Mouse (Mus musculus) cerebellum, adult 2 months (tissue): ENCODE measurements at regions not wholly inside any gene's neighbourhood (a gene's known extent, or its start where the extent isn't known, plus 50 kb on each side); places are given as distances from the start of the nearest gene placed in this dataset.

Source experiments
- CTCF ChIP-seq: fragments of 200-500 bp; IDR thresholded peaks from 2 replicates; pipeline ENCODE4 v1.5.1; 2011; ENCODE audit warnings: low read depth, mild to moderate bottlenecking, control low read depth, low read length, moderate library complexity, borderline replicate concordance; ENCODE audit not compliant: insufficient read depth
- POLR2A ChIP-seq: fragments of 200-500 bp; IDR thresholded peaks from 2 replicates; pipeline ENCODE4 v1.6.1; 2011; ENCODE audit warnings: low read length, control low read depth, borderline replicate concordance; ENCODE audit not compliant: insufficient read depth

DNA sequence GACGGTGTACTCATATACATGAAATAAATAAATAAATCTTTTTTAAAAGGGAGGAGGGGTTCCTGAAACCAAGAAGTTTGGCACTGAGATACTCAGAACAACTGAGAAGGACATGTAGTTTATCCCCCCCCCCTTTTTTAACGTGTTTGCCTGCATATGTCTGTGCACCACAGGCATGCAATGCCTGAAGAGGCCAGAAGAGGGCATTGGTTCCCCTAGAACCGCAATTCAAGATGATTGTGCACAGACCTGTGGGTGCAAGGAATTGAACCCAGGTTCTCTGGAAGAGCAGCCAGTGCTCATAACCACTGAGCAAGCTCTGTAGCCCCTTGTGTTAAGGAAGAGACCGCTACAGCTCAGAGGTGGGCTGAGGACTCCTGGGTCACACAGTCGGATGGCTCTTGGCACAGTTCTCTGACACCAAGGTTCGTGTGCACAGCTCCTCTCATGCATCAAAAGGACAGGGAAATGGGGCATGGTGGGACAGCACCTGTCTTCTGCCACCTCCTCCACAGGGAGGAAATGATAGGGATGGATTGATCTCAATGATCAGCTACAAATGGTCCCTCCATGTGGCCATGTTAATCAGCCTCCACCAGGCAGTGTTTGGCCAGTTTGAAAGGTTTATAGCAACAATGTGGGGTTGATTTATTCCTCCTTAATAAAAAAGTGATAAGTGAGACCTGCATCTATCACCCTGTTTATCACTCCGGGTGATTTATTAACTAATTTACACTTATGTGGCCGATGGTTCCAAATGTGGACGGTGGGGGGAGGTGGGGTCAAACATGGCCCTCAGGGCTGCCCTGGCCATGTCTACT, 58.5 kb upstream of the Top1 start:
- no peak for TF ChIP-seq CTCF
- TF ChIP-seq POLR2A = no peak
